Mouse (Mus musculus) kidney, embryonic 15.5 days (tissue): ENCODE results near the gene Casr. TPM values are rescaled to one million over a fixed set of nuclear protein-coding genes. Genes with fewer than 3 reads are reported as not detected.

Experiments used
- ATAC-seq: fragments of 200-750 bp; cut with Nextera tagmentation; replicated peaks from 2 replicates; pipeline ENCODE4 v1.8.0; 2017; ENCODE audit warnings: moderate TSS enrichment; ENCODE audit not compliant: low FRiP score
- H3K27ac ChIP-seq: fragments of 300-500 bp; sonication (generic); 2 replicates; pipeline ENCODE4 v1.5.1; 2015; ENCODE audit warnings: mild to moderate bottlenecking, inconsistent platforms
- H3K27me3 ChIP-seq: fragments of 300-500 bp; sonication (generic); 2 replicates; pipeline ENCODE4 v1.6.1; 2015; ENCODE audit warnings: inconsistent platforms
- H3K36me3 ChIP-seq: fragments of 300-500 bp; sonication (generic); 2 replicates; pipeline ENCODE4 v1.6.1; 2015; ENCODE audit warnings: inconsistent platforms
- H3K4me1 ChIP-seq: fragments of 300-500 bp; sonication (generic); 2 replicates; pipeline ENCODE4 v1.6.1; 2015; ENCODE audit warnings: inconsistent platforms
- H3K4me2 ChIP-seq: fragments of 300-500 bp; sonication (generic); 2 replicates; pipeline ENCODE4 v1.6.1; 2015; ENCODE audit warnings: moderate library complexity, mild to moderate bottlenecking, inconsistent platforms
- H3K4me3 ChIP-seq: fragments of 300-500 bp; sonication (generic); replicated peaks from 2 replicates; pipeline ENCODE4 v1.5.1; 2015; ENCODE audit warnings: mild to moderate bottlenecking, inconsistent platforms
- H3K9ac ChIP-seq: fragments of 300-500 bp; sonication (generic); 2 replicates; pipeline ENCODE4 v1.6.1; 2015; ENCODE audit warnings: mild to moderate bottlenecking, inconsistent platforms
- H3K9me3 ChIP-seq: fragments of 300-500 bp; sonication (generic); replicated peaks from 2 replicates; pipeline ENCODE4 v1.6.1; 2016; ENCODE audit warnings: inconsistent platforms
- WGBS: fragments of 180-500 bp; shearing (Covaris S2); methylation state at CpG from one replicate; pipeline ENCODE4 v1.1.7; 2015; ENCODE audit warnings: mixed read lengths; 5-methylcytosine and 5-hydroxymethylcytosine counted together
- polyA plus RNA-seq: library from polyadenylated mRNA; unstranded; fragments of >200 nt; fragmentation: Nextera tagmentation; extraction: Ambion mirVana; gene quantifications from 2 replicates; pipeline ENCODE4 v1.2.1, GENCODE M21; 2015

Casr gene
- polyA plus RNA-seq, 1 experiment from 2014 or later: 0.64 TPM

DNA sequence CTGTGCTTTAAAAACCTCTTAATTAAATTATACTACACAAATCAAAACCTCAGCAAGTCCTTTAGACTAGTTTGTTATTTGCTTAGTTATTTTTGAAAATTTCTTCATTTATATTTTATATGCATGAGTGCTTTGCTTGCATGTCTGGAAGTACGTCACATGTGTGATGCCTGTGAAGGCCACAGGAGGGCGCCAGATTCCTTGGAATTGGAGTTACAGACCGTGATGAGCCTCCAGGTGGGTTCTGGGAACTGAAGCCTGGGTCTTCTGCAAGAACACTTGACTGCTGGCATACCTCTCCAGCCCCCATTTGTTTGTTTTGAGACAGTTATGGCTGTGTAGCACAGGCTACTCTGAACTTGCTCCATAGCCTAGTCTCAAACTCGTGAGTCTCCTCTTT lies 93.1 kb downstream of the Casr start:
- Histone ChIP-seq H3K4me1 (no peaks in the 10 kb centered on the region), H3K36me3 (no peaks in the 10 kb centered on the region), H3K4me2 (no peak overlapping the region), H3K9ac (no peak overlapping the region), H3K9me3 (no peaks in the 10 kb centered on the region), H3K27me3 (no peaks in the 10 kb centered on the region), H3K4me3 (no peak overlapping the region), H3K27ac (no peak overlapping the region)
- WGBS: 67% methylated on average over 4 of the region's 4 CpGs
- ATAC-seq: no peak

- H3K9ac ChIP-seq: no peak overlapping the region
- no peaks in the 10 kb centered on the region for H3K36me3 ChIP-seq
- ATAC-seq: no peak
- H3K27ac ChIP-seq: no peak overlapping the region
- no peaks in the 10 kb centered on the region for H3K4me1 ChIP-seq
- H3K4me3 ChIP-seq: no peak overlapping the region
- no peak overlapping the region for H3K4me2 ChIP-seq
- no peaks in the 10 kb centered on the region for H3K9me3 ChIP-seq
- no peaks in the 10 kb centered on the region for H3K27me3 ChIP-seq
- 76% methylated on average over 2 of the region's 2 CpGs for WGBS
These were observed 94.0 kb downstream of the Casr start for GRCm38 (mm10) chr16:36467936-36468335.

- H3K9ac ChIP-seq: no peak overlapping the region
- ATAC-seq: no peak
- H3K4me1 ChIP-seq: no peaks in the 10 kb centered on the region
- no peak overlapping the region for H3K4me2 ChIP-seq
- no peak overlapping the region for H3K4me3 ChIP-seq
- 71% methylated on average over 3 of the region's 3 CpGs for WGBS
- H3K27ac ChIP-seq: no peak overlapping the region
- no peaks in the 10 kb centered on the region for H3K27me3 ChIP-seq
- H3K9me3 ChIP-seq: no peaks in the 10 kb centered on the region
- no peaks in the 10 kb centered on the region for H3K36me3 ChIP-seq
These were observed 96.5 kb downstream of the Casr start for GRCm38 (mm10) chr16:36465436-36465835.

- no peaks in the 10 kb centered on the region for H3K36me3 ChIP-seq
- 77% methylated on average over 4 of the region's 4 CpGs for WGBS
These were observed 97.9 kb downstream of the Casr start for GRCm38 (mm10) chr16:36464076-36464475.

DNA sequence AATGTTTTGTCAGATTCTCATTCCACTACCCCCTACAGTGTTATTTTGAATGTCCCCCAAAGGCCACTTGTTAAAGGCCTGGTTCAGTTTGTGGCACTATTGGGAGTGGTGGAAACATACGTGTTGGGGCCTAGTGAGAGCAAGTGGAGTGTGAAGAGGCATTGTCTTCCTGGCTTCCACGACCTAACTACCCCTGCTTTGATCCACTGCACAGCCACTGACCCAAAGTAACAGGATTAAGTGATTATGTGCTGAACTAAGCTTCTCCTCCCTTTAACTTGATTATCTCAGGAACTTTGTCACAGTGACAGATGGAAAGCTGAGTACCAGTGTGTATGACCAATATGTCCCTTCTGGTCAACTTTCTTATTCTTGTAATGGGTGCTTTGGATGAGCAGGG lies 101.5 kb downstream of the Casr start:
- Histone ChIP-seq H3K4me3 (no peak overlapping the region), H3K36me3 (no peaks in the 10 kb centered on the region), H3K27ac (no peak overlapping the region), H3K4me2 (no peak overlapping the region), H3K4me1 (no peaks in the 10 kb centered on the region), H3K27me3 (no peaks in the 10 kb centered on the region), H3K9ac (no peak overlapping the region), H3K9me3 (no peaks in the 10 kb centered on the region)
- ATAC-seq: no peak
- 26% methylated on average over 2 of the region's 2 CpGs for WGBS

More at GRCm38 (mm10) chr16:36464076-36464475, 97.9 kb downstream of the Casr start:
- no peak overlapping the region for H3K4me3 ChIP-seq
- H3K9me3 ChIP-seq: no peaks in the 10 kb centered on the region
- H3K27me3 ChIP-seq: no peaks in the 10 kb centered on the region
- no peak for ATAC-seq
- no peak overlapping the region for H3K27ac ChIP-seq
- H3K4me1 ChIP-seq: no peaks in the 10 kb centered on the region
- no peak overlapping the region for H3K4me2 ChIP-seq
- no peak overlapping the region for H3K9ac ChIP-seq

- no peaks in the 10 kb centered on the region for H3K4me1 ChIP-seq
These were observed 106.6 kb downstream of the Casr start, which contains the start of gene Stfa3 for GRCm38 (mm10) chr16:36455342-36455802. TSS of gene Stfa3 (minus strand) at chr16:36455392.

More at GRCm38 (mm10) chr16:36455342-36455802, 106.6 kb downstream of the Casr start, which contains the start of gene Stfa3:
- 87% methylated on average over 4 of the region's 4 CpGs for WGBS
- Histone ChIP-seq H3K9me3 (no peaks in the 10 kb centered on the region), H3K27ac (no peak within 1 kb of the TSS), H3K9ac (no peak within 1 kb of the TSS), H3K27me3 (no peaks in the 10 kb centered on the region), H3K36me3 (no peaks in the 10 kb centered on the region), H3K4me2 (no peak within 1 kb of the TSS), H3K4me3 (no peak within 1 kb of the TSS)
- ATAC-seq: no peak

Other genes with a start within 250 kb of the Casr start
- not detected in 2 replicates for gene BC117090, start 227.8 kb downstream of the Casr start, polyA plus RNA-seq
- gene BC100530, start 194.4 kb downstream of the Casr start, polyA plus RNA-seq: 8.6 and 11.6 TPM in 2 replicates
- 1.3 and 1.5 TPM in 2 replicates for gene Stfa2, start 153.7 kb downstream of the Casr start, polyA plus RNA-seq
- 2.4 and 3.7 TPM in 2 replicates for gene Stfa3, start 106.7 kb downstream of the Casr start, polyA plus RNA-seq
- gene Cd86, start 103.9 kb upstream of the Casr start, polyA plus RNA-seq: 1.3 and 1.4 TPM in 2 replicates
- 4.8 and 6.8 TPM in 2 replicates for gene Ildr1, start 131.8 kb upstream of the Casr start, polyA plus RNA-seq
- 18.0 and 18.9 TPM in 2 replicates for gene Slc15a2, start 222.8 kb upstream of the Casr start, polyA plus RNA-seq